Mouse (Mus musculus) bone marrow macrophage, adult 2 months (primary cell): ENCODE results near the gene Tcf12. TPM values are rescaled to one million over a fixed set of nuclear protein-coding genes. Genes with fewer than 3 reads are reported as not detected.
A peak's percentile ranks its signal among the peaks of the same experiment; 100 is the strongest.

Source experiments
- H3K27ac ChIP-seq: 2 replicates; pipeline ENCODE4 v1.5.1; 2012; ENCODE audit warnings: low read depth, low read length; ENCODE audit not compliant: insufficient read depth
- H3K4me1 ChIP-seq: 2 replicates; pipeline ENCODE4 v1.6.1; 2012; ENCODE audit warnings: low read length; ENCODE audit not compliant: control insufficient read depth, insufficient read depth
- H3K4me3 ChIP-seq: 2 replicates; pipeline ENCODE4 v1.5.1; 2012; ENCODE audit warnings: mild to moderate bottlenecking, low read length, moderate library complexity; ENCODE audit not compliant: insufficient read depth
- CTCF ChIP-seq: IDR thresholded peaks from 2 replicates; pipeline ENCODE4 v1.5.1; 2012; ENCODE audit warnings: low read depth, mild to moderate bottlenecking, low read length, moderate library complexity
- POLR2A ChIP-seq: IDR thresholded peaks from 2 replicates; pipeline ENCODE4 v1.6.1; 2012; ENCODE audit warnings: mild to moderate bottlenecking, low read depth, low read length, borderline replicate concordance
- polyA plus RNA-seq: library from polyadenylated mRNA; stranded (reverse); fragments of >200 nt; gene quantifications from 2 replicates; pipeline ENCODE4 v1.2.4, GENCODE M21; 2012; ENCODE audit not compliant: missing spikeins, insufficient read depth, insufficient read length

Gene Tcf12
- polyA plus RNA-seq, 1 experiment, result 30.8 TPM

DNA sequence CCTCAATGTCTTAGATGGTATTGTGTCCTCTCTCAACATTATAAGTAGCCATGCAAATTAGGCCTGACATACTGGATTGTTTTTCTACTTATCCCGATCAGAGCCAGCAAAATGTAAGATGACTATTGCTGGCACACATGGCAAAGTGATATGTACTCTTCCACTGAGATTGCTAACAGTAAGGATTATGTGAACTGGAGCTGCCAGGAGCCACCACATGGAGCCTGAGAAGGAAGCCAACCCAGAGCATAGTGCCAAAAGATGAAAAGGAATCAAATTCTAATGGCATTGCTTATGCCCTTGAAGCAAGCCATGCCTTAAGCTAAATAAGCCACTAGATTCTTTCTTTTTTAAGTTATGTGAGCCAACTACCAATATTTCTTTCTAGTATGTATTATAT lies 13.8 kb upstream of the Tcf12 start:
- TF ChIP-seq CTCF, result no peak
- no peak for TF ChIP-seq POLR2A
- Histone ChIP-seq H3K27ac (no peak overlapping the region), H3K4me1 (peaks cover 7% of the 10 kb centered on the region), H3K4me3 (no peak overlapping the region)

- Histone ChIP-seq H3K4me1 (no peaks in the 10 kb centered on the region), H3K4me3 (no peak overlapping the region), H3K27ac (no peak overlapping the region)
- no peak for TF ChIP-seq CTCF
- no peak for TF ChIP-seq POLR2A
Observed at GRCm38 (mm10) chr9:72118490-72118889, 6.8 kb upstream of the Tcf12 start.

DNA sequence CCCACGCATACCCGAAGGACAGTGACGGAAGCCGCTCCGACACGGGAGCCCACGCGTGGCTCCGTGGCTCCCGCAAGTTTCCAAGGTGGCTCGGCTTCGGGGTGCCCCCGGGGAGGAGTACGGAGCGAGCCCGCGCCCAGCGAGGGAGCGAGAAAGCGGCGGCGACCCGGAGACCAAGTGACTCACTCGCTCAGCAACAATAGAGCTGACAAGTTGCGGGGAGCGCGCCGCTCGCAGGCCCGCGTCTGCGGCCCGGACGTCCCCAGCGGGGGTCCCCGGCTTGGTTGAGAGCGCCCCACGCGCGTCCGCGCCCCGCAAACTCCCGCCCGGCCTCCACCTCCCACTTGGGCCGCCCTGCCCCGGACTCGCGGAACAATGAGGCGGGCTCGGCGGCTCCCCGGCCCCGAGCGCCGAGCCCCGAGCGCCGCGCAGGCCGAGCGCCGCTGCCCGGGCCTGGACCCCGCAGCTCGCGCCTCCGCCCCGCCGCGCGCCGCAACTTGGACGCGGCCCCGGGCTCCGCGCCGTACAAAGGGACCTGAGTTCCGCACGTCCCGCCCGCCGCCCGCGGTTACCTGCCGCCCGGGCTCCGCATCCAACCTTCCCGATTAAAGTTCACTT lies 558 bp downstream of the Tcf12 start:
- Histone ChIP-seq H3K4me3 (peak overlapping the region; percentile 99), H3K27ac (peak overlapping the region; percentile 61), H3K4me1 (peaks cover 4% of the 10 kb centered on the region; the same call in 1 of the 2 replicates)
- TF ChIP-seq CTCF (no peak), POLR2A (no peak)

DNA sequence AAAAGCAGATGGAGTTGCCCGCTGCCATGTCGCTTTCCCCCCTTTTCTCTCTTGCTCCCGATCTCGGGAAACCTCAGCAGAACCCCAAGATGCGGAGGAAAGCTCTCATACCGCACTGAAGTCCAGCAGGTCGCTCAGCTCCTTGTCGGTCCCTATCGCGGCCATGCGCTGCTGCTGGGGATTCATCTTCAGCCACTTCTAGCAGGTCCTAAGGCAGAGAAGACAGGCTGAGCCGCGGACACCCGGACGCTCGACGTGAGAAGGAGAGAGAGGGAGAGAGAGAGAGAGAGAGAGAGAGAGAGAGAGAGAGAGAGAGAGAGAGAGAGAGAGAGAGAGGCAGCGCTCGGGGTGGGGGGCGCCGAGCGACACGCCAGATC lies 1.1 kb downstream of the Tcf12 start:
- peaks cover 4% of the 10 kb centered on the region; the same call in 1 of the 2 replicates for H3K4me1 ChIP-seq
- peak overlapping the region; percentile 99 for H3K4me3 ChIP-seq
- TF ChIP-seq CTCF (no peak), POLR2A (no peak)
- H3K27ac ChIP-seq, result peak overlapping the region; percentile 33; the same call in 1 of the 2 replicates

- peaks cover 2% of the 10 kb centered on the region; the same call in 1 of the 2 replicates for H3K4me1 ChIP-seq
- H3K27ac ChIP-seq, result no peak overlapping the region
- no peak for TF ChIP-seq POLR2A
- TF ChIP-seq CTCF, result no peak
- no peak overlapping the region for H3K4me3 ChIP-seq
Observed at GRCm38 (mm10) chr9:72103471-72103870, 8.2 kb downstream of the Tcf12 start.

GRCm38 (mm10) chr9:72099945-72100685 lies 11.6 kb downstream of the Tcf12 start:
- no peaks in the 10 kb centered on the region for H3K4me1 ChIP-seq
- TF ChIP-seq CTCF, result no peak
- TF ChIP-seq POLR2A, result no peak
- no peak overlapping the region for H3K4me3 ChIP-seq
- no peak overlapping the region for H3K27ac ChIP-seq

GRCm38 (mm10) chr9:72098056-72098455 lies 13.6 kb downstream of the Tcf12 start:
- H3K27ac ChIP-seq, result no peak overlapping the region
- no peak overlapping the region for H3K4me3 ChIP-seq
- H3K4me1 ChIP-seq, result no peaks in the 10 kb centered on the region
- TF ChIP-seq CTCF (no peak), POLR2A (no peak)

- TF ChIP-seq POLR2A (no peak), CTCF (no peak)
- H3K4me1 ChIP-seq, result no peaks in the 10 kb centered on the region
- H3K27ac ChIP-seq, result no peak overlapping the region
- no peak overlapping the region for H3K4me3 ChIP-seq
Observed at GRCm38 (mm10) chr9:72097083-72097482, 14.6 kb downstream of the Tcf12 start.

- Histone ChIP-seq H3K4me3 (no peak overlapping the region), H3K27ac (no peak overlapping the region), H3K4me1 (peaks cover 3% of the 10 kb centered on the region; the same call in 1 of the 2 replicates)
- no peak for TF ChIP-seq POLR2A
- no peak for TF ChIP-seq CTCF
Observed at GRCm38 (mm10) chr9:72094675-72095074, 17.0 kb downstream of the Tcf12 start.

DNA sequence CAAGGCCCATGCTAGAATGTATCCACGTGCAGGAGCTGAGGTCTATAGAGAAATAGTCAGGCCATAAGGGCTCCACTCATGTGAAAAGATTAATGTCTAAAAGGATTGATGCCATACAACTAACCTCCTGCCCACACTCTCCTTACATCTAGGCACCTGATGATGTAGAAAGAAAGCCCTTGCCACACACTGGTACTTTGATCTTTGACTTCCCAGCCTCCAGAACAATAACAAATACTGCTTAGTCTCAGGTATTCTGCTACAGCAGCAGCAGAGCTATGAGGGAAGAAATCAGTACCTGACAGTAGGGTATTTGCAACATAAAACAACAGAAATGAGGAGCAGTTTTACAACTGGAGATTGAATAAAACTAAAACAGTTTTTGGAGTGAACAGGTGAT lies 19.5 kb downstream of the Tcf12 start:
- no peak overlapping the region for H3K27ac ChIP-seq
- no peak overlapping the region for H3K4me3 ChIP-seq
- TF ChIP-seq CTCF (no peak), POLR2A (no peak)

More for the DNA sequence above, 19.5 kb downstream of the Tcf12 start:
- H3K4me1 ChIP-seq, result peaks cover 15% of the 10 kb centered on the region
